Mouse (Mus musculus): ENCODE measurements at regions not wholly inside any gene's neighbourhood (a gene's known extent, or its start where the extent isn't known, plus 50 kb on each side); places are given as distances from the start of the nearest gene placed in this dataset.
A peak's percentile ranks its signal among the peaks of the same experiment; 100 is the strongest.

DNA sequence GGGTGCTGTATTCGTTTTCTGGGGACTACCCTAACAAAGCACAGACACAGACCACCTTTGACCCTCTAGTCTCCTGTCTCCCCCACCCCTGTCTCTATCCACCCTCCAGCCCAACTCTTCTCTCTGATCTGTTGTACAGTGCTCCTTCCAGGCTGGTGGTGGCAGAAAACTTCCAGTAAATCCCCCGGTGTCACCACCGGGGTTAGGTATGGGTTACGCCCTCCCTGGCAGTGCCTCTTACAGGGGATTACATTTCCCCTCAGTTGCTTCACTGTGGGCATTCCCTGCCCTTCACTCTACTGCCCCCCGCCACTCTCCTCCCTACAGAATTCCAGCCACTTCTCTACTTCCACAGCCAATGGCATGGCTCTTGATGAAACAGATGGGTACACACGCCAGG lies 153.5 kb upstream of the Agap1 start:
- Histone ChIP-seq H3K36me3 (no peaks in the 10 kb centered on the region), H3K9me3 (0 out of 2 replicates have a peak, but pooled peaks cover 2% of the 10 kb centered on the region), H3K4me3 (no peak overlapping the region), H3K27me3 (ENCODE audit: insufficient read depth, poor library complexity, severe bottlenecking) (no peaks in the 10 kb centered on the region), H3K27ac (no peak overlapping the region), H3K4me1 (replicated peaks) (peaks cover 21% of the 10 kb centered on the region)
- DNase-seq (ENCODE audit: low spot score): no peak
- WGBS: 89% methylated on average over 6 of the region's 6 CpGs

DNA sequence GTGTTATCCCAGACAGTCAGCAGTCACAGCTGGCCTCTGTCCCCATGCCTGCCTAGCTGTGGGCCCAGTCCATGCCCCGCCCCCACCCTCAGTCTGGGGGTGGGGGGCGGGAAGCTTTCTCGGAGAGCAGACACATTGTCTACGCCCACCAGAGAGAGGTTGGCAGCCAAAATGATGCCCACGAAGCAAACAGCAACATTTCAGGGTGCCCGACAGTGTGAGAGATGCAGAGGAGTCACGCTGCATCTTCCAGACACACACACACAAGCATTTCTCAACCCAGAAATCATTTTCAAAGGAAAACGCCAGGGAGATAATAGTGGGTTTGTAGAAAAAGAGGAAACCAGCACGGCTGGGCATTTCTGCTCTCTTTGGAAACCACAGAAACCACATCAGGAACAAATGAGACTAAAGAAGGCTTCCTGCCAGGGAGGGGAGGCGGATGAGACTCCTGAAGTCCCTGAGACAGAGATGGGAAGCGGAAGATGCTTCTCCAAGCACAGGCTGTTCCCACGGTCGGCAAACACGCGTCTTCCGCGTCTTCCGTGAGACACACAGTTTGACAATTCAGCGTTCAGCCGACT lies 152.1 kb upstream of the Agap1 start:
- Histone ChIP-seq H3K36me3 (no peaks in the 10 kb centered on the region), H3K4me3 (no peak overlapping the region), H3K27ac (peak overlapping the region; percentile 23), H3K4me1 (replicated peaks) (peaks cover 26% of the 10 kb centered on the region), H3K9me3 (0 out of 2 replicates have a peak, but pooled peaks cover 6% of the 10 kb centered on the region), H3K27me3 (ENCODE audit: insufficient read depth, poor library complexity, severe bottlenecking) (no peaks in the 10 kb centered on the region)
- no peak for DNase-seq (ENCODE audit: low spot score)
- 65% methylated on average over 20 of the region's 20 CpGs for WGBS

DNA sequence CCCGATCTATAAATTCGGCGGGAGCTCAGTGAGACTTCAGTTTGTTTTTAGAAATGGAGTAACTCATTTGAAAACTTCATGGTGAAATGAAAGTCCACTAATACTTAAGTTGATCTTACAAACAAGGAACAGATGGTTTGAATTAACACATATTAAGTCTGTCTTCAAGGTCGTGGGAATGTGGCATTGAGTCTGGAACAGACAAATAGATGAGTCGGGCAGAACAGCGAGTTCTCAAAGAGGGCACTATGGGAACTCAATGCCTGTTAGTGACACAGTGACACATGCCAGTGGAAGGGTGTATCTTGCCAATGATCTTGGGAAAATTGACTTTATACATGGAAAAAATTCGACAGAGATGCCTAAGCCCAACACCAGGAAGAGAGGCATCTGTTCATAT lies 149.4 kb upstream of the Agap1 start:
- Histone ChIP-seq H3K4me3 (no peak overlapping the region), H3K27me3 (ENCODE audit: insufficient read depth, poor library complexity, severe bottlenecking) (no peaks in the 10 kb centered on the region), H3K36me3 (no peaks in the 10 kb centered on the region), H3K9me3 (0 out of 2 replicates have a peak, but pooled peaks cover 6% of the 10 kb centered on the region), H3K4me1 (replicated peaks) (peaks cover 23% of the 10 kb centered on the region), H3K27ac (no peak overlapping the region)
- WGBS: 70% methylated on average over 7 of the region's 7 CpGs
- DNase-seq (ENCODE audit: low spot score): no peak

DNA sequence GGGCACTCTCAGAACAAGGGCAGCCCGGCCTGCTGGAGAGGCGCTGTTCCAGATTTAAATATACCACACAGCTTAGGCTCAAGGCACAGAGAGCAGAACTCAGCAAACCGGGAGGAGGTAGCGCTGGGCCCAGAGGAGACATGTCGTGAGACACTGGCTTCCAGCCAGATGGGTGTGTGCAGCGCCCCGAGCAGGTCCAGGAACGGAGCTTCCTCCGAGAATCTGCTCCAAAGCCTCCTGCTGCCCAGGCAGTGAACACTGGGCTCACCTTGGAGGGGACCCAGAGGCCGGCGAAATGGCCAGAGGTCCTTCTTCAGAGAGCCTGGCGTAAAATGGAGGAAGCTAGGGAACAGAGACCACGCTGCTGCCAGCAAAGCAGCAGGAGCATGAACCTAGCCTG lies 145.8 kb upstream of the Agap1 start:
- H3K9me3 ChIP-seq: 0 out of 2 replicates have a peak, but pooled peaks cover 6% of the 10 kb centered on the region
- peaks cover 4% of the 10 kb centered on the region; the same call in 1 of the 2 replicates for H3K27me3 ChIP-seq (ENCODE audit: insufficient read depth, poor library complexity, severe bottlenecking)
- 82% methylated on average over 13 of the region's 13 CpGs for WGBS
- 0 out of 2 replicates have a peak overlapping the region, but pooled peaks have one; percentile 18 for H3K27ac ChIP-seq
- no peaks in the 10 kb centered on the region for H3K36me3 ChIP-seq
- H3K4me3 ChIP-seq: no peak overlapping the region
- no peak for DNase-seq (ENCODE audit: low spot score)
- H3K4me1 ChIP-seq (replicated peaks): peaks cover 11% of the 10 kb centered on the region; the same call in 1 of the 2 replicates

DNA sequence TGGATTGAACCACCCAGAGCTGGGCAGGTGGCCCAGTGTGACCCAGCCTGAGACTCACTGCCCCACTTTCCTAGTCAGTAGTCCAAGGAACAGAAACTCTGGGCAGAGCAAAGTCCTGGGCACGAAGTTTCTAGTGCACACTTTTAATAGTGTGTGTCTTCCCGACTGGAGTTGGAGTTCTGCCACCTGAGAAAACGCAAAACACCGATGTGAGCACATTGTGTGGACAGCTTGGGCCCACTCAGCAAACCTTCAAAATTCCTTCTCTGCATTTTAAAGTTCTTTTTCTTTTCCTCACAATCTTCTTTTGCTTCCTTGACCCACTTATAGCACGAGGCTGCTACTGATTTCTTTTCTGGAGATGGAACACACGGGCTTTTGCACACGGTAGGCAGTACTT lies 141.5 kb upstream of the Agap1 start:
- H3K9me3 ChIP-seq: no peaks in the 10 kb centered on the region
- peaks cover 9% of the 10 kb centered on the region; the same call in 1 of the 2 replicates for H3K4me1 ChIP-seq (replicated peaks)
- H3K4me3 ChIP-seq: no peak overlapping the region
- peaks cover 4% of the 10 kb centered on the region; the same call in 1 of the 2 replicates for H3K27me3 ChIP-seq (ENCODE audit: insufficient read depth, poor library complexity, severe bottlenecking)
- WGBS: 86% methylated on average over 7 of the region's 7 CpGs
- H3K27ac ChIP-seq: no peak overlapping the region
- no peaks in the 10 kb centered on the region for H3K36me3 ChIP-seq
- DNase-seq (ENCODE audit: low spot score): no peak

DNA sequence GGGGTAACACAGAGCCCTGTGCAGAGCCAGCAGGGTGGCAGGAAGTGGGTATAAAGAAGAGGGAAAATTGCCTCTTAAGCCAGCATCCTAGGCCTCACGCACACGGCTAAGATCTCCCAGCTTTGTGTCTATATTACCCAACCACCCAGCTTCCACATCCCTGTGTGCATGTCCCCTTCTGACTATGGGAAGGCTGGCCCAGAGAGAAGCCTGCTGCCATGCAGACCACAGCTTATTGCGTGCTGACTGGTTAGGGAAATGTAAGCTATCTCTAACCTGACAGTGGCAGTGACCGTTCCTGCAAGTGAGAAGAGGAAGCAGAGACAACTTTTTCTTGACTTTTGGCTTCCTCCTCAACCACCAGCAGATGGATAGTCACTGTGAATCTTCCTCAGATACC lies 136.7 kb upstream of the Agap1 start:
- Histone ChIP-seq H3K4me3 (no peak overlapping the region), H3K36me3 (no peaks in the 10 kb centered on the region), H3K27me3 (ENCODE audit: insufficient read depth, poor library complexity, severe bottlenecking) (peaks cover 2% of the 10 kb centered on the region; the same call in 1 of the 2 replicates), H3K4me1 (replicated peaks) (peaks cover 8% of the 10 kb centered on the region; the same call in 1 of the 2 replicates), H3K27ac (no peak overlapping the region), H3K9me3 (no peaks in the 10 kb centered on the region)
- WGBS: 94% methylated on average over 4 of the region's 4 CpGs
- DNase-seq (ENCODE audit: low spot score): no peak

DNA sequence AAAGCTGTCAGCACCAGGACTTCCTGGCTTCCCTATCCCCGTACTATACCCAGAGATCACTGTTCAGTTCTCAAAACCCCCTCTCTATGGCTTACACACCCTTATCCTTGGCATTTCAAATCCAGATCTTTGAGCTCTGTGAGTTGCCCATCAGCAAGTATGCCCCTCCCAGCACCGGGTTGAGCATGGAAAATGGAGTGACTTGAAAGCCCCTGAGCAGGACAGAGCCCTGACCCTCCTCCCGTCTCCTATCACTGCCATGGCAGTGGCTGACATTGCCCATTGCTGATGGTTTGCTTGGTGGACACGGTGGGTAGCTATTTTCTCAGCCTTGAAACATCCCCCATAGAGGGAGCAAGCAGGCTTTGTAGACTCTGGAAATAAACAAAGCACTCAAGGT lies 135.9 kb upstream of the Agap1 start:
- no peak for DNase-seq (ENCODE audit: low spot score)
- H3K27me3 ChIP-seq (ENCODE audit: insufficient read depth, poor library complexity, severe bottlenecking): no peaks in the 10 kb centered on the region

DNA sequence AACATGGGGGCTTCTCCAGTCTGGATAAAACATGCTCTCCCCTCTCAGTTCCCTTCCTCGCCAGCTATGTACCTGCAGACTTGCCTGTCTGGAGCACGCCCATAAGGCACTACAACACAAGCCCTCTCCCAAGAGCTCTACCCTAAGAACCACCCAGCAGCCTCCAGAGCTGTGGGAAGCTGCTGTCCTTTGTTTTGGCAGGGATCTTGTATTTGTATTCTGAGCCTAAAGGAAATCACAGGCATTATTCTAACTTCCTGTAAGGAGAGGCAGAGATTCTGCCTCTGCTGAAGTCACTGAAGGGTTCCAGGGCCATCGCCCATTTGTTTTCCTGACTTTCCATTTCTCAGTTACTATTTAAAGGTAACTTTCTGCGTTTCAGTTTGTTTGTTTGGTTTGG lies 132.0 kb upstream of the Agap1 start:
- 64% methylated on average over 4 of the region's 4 CpGs for WGBS
- H3K27ac ChIP-seq: peak overlapping the region; percentile 12; the same call in 1 of the 2 replicates
- DNase-seq (ENCODE audit: low spot score): no peak
- H3K36me3 ChIP-seq: no peaks in the 10 kb centered on the region
- 0 out of 2 replicates have a peak, but pooled peaks cover 4% of the 10 kb centered on the region for H3K4me1 ChIP-seq (replicated peaks)
- H3K4me3 ChIP-seq: no peak overlapping the region
- H3K27me3 ChIP-seq (ENCODE audit: insufficient read depth, poor library complexity, severe bottlenecking): no peaks in the 10 kb centered on the region
- no peaks in the 10 kb centered on the region for H3K9me3 ChIP-seq

More for the DNA sequence above, 135.9 kb upstream of the Agap1 start:
- H3K36me3 ChIP-seq: no peaks in the 10 kb centered on the region
- WGBS: 70% methylated on average over 4 of the region's 4 CpGs
- peaks cover 8% of the 10 kb centered on the region; the same call in 1 of the 2 replicates for H3K4me1 ChIP-seq (replicated peaks)
- H3K4me3 ChIP-seq: no peak overlapping the region
- H3K9me3 ChIP-seq: no peaks in the 10 kb centered on the region
- H3K27ac ChIP-seq: no peak overlapping the region

DNA sequence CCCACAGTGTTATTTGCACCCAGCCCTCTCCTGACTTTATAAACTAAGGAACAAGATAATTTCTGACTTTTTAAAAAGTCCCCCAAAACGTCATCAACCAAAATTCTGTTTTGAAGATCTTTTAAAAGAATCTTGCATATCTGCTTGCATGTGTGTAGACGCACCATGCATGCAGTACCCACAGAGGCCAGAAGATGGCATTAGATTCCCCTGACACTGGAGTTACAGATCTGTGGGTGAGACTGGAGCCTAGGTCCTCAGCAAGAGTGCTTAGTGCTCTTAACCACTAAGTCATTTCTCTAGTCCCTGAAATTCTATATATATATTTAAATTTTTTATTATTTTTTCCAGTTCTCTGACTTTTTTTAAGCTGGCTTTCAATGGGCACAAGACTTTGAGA lies 131.5 kb upstream of the Agap1 start:
- H3K9me3 ChIP-seq: no peaks in the 10 kb centered on the region
- WGBS: 36% methylated on average over 2 of the region's 2 CpGs
- no peak overlapping the region for H3K27ac ChIP-seq
- H3K4me3 ChIP-seq: no peak overlapping the region
- H3K4me1 ChIP-seq (replicated peaks): 0 out of 2 replicates have a peak, but pooled peaks cover 4% of the 10 kb centered on the region
- H3K27me3 ChIP-seq (ENCODE audit: insufficient read depth, poor library complexity, severe bottlenecking): no peaks in the 10 kb centered on the region
- DNase-seq (ENCODE audit: low spot score): peak; percentile 70
- H3K36me3 ChIP-seq: no peaks in the 10 kb centered on the region

DNA sequence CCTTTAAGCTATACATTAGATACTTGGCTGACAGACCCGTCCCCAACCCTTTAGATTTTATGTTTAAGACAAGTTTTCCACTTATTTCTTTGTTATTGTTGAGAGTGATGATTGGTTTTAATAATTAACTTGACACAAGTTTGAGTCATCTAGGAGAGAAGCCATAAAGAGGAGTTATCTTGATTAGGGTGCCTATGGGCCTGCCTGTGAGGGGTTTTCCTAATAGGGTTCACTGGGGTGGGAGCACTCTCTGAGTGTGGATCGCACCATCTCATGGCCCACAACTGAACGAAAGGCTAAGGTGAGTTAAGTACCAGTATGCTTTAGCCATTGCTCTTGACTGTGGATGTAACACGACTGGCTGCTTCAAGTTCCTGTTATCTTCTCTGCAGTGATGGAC lies 123.3 kb upstream of the Agap1 start:
- H3K27ac ChIP-seq: no peak overlapping the region
- 0 out of 2 replicates have a peak, but pooled peaks cover 6% of the 10 kb centered on the region for H3K4me1 ChIP-seq (replicated peaks)
- no peak overlapping the region for H3K4me3 ChIP-seq
- H3K27me3 ChIP-seq (ENCODE audit: insufficient read depth, poor library complexity, severe bottlenecking): peaks cover 2% of the 10 kb centered on the region; the same call in 1 of the 2 replicates
- no peak for DNase-seq (ENCODE audit: low spot score)
- H3K9me3 ChIP-seq: no peaks in the 10 kb centered on the region
- no peaks in the 10 kb centered on the region for H3K36me3 ChIP-seq
- WGBS: 91% methylated on average over 4 of the region's 4 CpGs

DNA sequence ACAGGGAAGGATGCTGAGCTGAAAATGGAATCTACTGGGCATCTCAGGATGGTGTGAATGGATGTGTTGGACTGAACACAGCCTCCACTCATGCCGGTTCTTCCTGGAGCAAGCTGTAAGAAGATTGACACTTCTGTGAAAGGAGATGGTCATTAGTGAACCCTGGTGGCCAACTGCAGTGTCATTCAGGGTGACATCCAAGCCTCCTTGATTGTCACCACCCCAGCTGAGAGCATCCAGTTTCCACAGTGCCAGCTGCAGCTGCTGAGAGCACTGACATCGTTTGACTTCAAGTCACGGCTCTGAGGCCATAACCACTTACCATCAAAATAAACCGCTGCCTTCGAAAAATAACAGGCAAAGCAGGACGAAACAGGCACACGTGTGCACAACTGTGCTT lies 121.9 kb upstream of the Agap1 start:
- H3K27ac ChIP-seq: no peak overlapping the region
- 65% methylated on average over 7 of the region's 7 CpGs for WGBS
- H3K27me3 ChIP-seq (ENCODE audit: insufficient read depth, poor library complexity, severe bottlenecking): peaks cover 4% of the 10 kb centered on the region; the same call in 1 of the 2 replicates
- no peaks in the 10 kb centered on the region for H3K36me3 ChIP-seq
- H3K9me3 ChIP-seq: no peaks in the 10 kb centered on the region
- H3K4me3 ChIP-seq: no peak overlapping the region
- no peak for DNase-seq (ENCODE audit: low spot score)
- 0 out of 2 replicates have a peak, but pooled peaks cover 6% of the 10 kb centered on the region for H3K4me1 ChIP-seq (replicated peaks)

DNA sequence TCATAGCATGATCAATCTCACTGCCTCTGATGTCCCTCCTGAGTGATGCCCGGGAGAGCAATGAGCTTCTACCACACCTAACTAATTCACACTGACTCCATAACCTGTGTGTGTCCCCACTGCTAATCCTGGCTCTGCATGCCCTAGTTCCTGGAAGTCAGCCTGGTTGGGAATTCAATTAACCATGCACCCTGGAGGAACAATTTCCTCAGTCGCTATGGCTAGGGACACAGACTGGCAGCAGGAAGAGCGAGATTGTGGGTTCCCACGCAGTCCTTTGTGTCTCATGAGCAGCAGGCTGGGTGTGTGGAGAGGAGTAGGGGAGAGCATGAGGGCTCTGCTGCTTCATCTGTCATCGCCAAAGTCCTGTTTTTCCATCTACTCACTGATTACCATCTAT lies 116.7 kb upstream of the Agap1 start:
- 85% methylated on average over 5 of the region's 5 CpGs for WGBS
- Histone ChIP-seq H3K4me1 (replicated peaks) (peaks cover 13% of the 10 kb centered on the region), H3K27ac (no peak overlapping the region), H3K9me3 (no peaks in the 10 kb centered on the region), H3K36me3 (no peaks in the 10 kb centered on the region), H3K4me3 (no peak overlapping the region), H3K27me3 (ENCODE audit: insufficient read depth, poor library complexity, severe bottlenecking) (peaks cover 4% of the 10 kb centered on the region; the same call in 1 of the 2 replicates)
- no peak for DNase-seq (ENCODE audit: low spot score)

DNA sequence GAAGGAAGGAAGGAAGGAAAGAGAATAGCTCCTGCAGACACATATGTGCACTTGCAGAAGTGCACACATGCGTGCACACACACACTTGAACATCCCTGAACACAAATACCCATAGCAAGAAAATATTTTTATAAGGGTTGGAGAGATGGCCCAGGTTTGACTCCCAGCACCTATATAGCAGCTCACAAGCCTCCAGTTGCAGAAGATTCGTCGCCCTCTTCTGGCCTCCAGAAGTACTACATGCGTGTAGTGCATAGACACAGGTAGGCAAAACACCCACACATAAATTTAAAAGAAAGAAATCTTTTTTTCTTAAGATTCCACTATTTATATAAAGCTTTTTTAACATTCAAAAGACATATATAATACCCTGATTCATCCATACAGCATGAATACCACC lies 111.8 kb upstream of the Agap1 start:
- no peak for DNase-seq (ENCODE audit: low spot score)
- peaks cover 10% of the 10 kb centered on the region for H3K4me1 ChIP-seq (replicated peaks)
- 41% methylated on average over 4 of the region's 4 CpGs for WGBS

More for the DNA sequence above, 111.8 kb upstream of the Agap1 start:
- no peaks in the 10 kb centered on the region for H3K27me3 ChIP-seq (ENCODE audit: insufficient read depth, poor library complexity, severe bottlenecking)
- no peaks in the 10 kb centered on the region for H3K36me3 ChIP-seq
- H3K9me3 ChIP-seq: no peaks in the 10 kb centered on the region
- no peak overlapping the region for H3K27ac ChIP-seq
- no peak overlapping the region for H3K4me3 ChIP-seq
